17 mouse cellular contexts compared by ENCODE assay signal in the genomic region with DNA sequence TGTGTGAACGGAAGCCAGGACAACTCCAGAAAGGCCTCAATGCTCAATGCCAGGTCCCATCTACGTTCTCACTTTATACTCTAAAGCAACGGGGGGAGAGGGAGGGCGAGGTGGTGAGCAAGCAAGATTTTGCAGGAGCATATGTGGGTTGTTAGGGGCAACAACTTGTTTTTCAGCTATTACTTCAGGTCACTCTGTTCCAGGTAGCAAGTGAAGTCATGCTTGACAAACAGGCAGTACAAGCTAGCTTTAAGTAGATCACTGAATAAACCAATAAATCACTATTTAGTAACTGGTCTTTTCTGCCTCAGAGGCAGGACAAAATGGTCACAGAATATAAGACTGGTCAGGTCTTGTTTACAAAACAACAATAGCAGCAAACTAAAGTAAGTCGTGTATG.
"Had no signal": no experiment of that assay in that cellular context is flagged by ENCODE, and none has a peak within 500 bp of the region (broad histone marks: within the 10 kb centered on the region; RNA-seq: fewer than 3 reads in every experiment).

No protein-coding gene starts in this region.

- DNase-seq: lung, adult 2 months; lung, postnatal 14 days; lung, postnatal 36 days; right cerebral cortex, postnatal 14 days; thymus, adult 2 months; thymus, postnatal 25 days; thymus, postnatal 4 days had no signal

- H3K36me3 ChIP-seq: midbrain, embryonic 15.5 days; stomach, embryonic 15.5 days had no signal

- H3K4me2 ChIP-seq: lung, embryonic 15.5 days; midbrain, embryonic 11.5 days; midbrain, embryonic 13.5 days; midbrain, embryonic 15.5 days; neural tube, embryonic 12.5 days; stomach, embryonic 15.5 days had no signal

- H3K9ac ChIP-seq: lung, embryonic 15.5 days; midbrain, embryonic 13.5 days; midbrain, embryonic 15.5 days; neural tube, embryonic 12.5 days; stomach, embryonic 15.5 days had no signal

- H3K4me1 ChIP-seq: lung, embryonic 15.5 days; midbrain, embryonic 13.5 days; midbrain, embryonic 15.5 days; neural tube, embryonic 12.5 days; stomach, embryonic 15.5 days had no signal

- H3K4me3 ChIP-seq: lung, embryonic 15.5 days; megakaryocyte, embryonic 14.5 days; midbrain, embryonic 13.5 days; midbrain, embryonic 15.5 days; neural tube, embryonic 12.5 days; stomach, embryonic 15.5 days had no signal

- H3K27ac ChIP-seq: lung, embryonic 15.5 days; macrophage; midbrain, embryonic 13.5 days; midbrain, embryonic 15.5 days; neural tube, embryonic 12.5 days; stomach, embryonic 15.5 days; stomach, postnatal 0 days had no signal

- H3K9me3 ChIP-seq: lung, embryonic 15.5 days; megakaryocyte, embryonic 14.5 days; midbrain, embryonic 13.5 days; midbrain, embryonic 15.5 days; neural tube, embryonic 12.5 days; stomach, embryonic 15.5 days had no signal

- H3K27me3 ChIP-seq: lung, embryonic 15.5 days; midbrain, embryonic 13.5 days; midbrain, embryonic 15.5 days; neural tube, embryonic 12.5 days; stomach, embryonic 15.5 days had no signal

- ATAC-seq: lung, postnatal 0 days; midbrain, embryonic 13.5 days; midbrain, embryonic 15.5 days had no signal
